Mouse (Mus musculus) left cerebral cortex, postnatal 14 days (tissue): Measurements from ENCODE around the gene Gab3. TPM values are rescaled to one million over a fixed set of nuclear protein-coding genes. Genes with fewer than 3 reads are reported as not detected.
"Not testable (repeated sequence)": the region's sequence is repeated elsewhere in the genome, so short reads cannot be mapped to it uniquely, and the experiment has no call there.

Experiments
- DNase-seq, 2 experiments: peaks; one replicate each; pipeline ENCODE4 v3.0.0; 2021 to 2022; ENCODE audit warnings: low spot score in 2 of 2, mixed read lengths in 1 of 2
- intact Hi-C: fragments of 180-260 bp; cut with DNase I; formaldehyde crosslinking; loops from one replicate; pipeline ENCODE4 v1.15.1; 2025
- total RNA-seq, 2 experiments: library from RNA; stranded (reverse); gene quantifications; 2 replicates each; pipeline ENCODE4 v1.2.3; 2021

The Gab3 gene
- total RNA-seq, 2 experiments from 2014 or later: 1.8 to 2.4 TPM

DNA sequence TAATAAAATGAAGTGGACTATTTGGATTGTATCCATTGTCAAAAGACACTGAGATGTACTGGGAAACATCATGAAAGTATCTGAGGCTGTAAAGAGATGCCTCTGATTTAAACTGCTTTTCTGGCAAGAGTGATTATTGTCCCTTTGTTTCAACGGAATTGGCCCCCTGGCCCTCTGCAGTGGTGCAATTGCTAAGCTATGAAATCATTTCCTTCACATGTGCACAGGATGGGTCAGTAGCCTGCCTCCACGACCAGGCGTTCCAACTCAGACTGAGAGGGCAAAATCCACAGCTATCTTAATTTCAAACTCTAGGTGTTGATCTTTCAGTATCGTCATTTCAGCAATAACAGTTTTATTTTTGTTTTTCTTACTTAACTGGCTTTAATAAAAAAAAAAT lies 40.7 kb downstream of the Gab3 start:
- intact Hi-C loops: no loop called here
- DNase-seq: no peak

DNA sequence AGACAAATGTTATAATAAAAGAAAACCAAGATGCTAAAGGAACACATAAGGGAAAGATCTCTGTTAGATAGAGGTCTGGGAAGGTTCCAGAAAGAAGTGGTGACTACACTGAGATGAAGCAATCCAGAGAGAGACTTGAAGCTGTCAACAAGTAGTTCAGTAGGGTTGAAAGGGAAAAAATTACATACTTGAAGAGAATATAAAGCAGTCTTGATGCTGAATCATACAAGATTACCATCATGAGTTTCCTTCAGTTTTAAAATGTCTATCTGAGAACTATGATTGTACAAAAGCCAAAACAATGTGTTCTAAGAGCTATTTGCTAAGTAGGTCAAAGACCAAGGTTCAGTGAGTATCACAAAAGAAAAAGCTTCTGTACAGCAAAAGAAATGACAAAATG lies 48.6 kb downstream of the Gab3 start:
- intact Hi-C loops: no loop called here
- DNase-seq: no peak

DNA sequence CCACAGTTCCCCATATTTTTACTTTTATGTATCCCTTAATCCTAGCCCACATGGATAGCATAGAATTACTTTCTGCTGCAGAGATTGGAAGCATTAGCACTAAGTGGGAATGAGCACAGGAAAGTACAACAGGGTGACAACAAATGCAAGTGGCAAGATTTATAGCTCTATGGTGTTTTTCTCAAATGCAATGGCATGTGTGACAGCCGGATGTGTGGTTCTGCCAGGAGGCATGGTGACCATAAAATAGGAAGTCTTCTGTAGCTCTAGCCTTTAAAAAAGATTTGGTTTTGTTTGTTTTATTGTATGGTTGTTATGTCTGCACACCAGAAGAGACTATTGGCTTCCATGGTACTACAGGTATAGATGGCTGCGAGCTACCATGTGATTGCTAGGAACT lies 50.1 kb downstream of the Gab3 start:
- no peak for DNase-seq
- intact Hi-C loops: no loop called here

DNA sequence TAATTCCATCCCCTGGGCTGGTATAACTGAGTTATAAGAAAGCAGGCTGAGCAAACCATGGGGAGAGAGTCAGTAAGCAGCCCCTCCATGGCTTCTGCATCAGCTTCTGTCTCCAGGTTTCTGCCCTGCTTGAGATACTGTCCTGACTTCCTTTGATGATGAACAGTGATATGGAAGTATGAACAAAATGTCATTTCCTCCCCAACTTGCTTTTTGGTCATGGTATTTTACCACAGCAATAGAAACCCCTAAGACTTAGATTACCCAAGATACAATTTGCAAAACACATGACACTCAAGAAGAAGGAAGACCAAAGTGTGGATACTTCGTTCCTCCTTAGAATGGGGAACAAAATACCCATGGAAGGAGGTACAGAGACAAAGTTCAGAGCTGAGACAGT lies 51.2 kb downstream of the Gab3 start:
- intact Hi-C loops, DNase-seq: not testable (repeated sequence)

DNA sequence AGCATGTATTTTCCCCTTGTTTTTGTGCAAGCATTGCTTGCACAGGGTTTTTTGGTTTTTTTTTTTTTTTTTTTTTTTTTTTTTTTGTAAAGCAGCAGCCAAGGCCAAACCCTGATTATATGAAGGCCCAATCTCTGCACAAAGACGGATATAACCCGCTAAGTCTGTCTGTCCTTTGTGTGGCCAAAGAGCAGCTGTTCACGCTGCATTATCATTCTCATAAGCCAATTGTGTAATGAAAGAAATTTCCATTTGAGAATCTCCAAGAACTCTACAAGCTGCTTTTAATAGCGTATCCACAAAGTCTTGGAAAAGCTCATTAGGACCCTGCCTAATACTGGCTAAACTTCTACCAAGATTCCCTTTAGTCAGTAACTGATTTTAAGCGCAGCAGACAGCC lies 101.5 kb downstream of the Gab3 start:
- intact Hi-C loops: no loop called here
- DNase-seq: no peak

DNA sequence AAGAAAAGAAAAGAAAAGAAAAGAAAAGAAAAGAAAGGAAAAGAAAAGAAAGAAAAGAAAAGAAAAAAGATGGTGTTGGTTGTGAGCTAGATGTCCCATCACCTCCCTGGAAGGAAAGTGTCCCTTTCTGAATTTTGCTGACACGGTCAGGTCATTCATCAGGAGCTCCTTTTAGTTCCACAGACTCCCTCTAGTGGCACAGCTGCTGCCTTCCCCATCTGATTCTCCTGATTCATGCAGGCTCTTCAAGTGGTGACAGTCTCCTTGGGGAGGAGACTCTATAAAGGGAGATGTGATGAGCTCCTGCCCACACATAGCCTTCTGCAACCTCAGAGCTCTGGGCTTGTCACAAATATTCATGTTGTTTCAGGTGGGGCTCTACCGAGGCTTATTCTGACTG lies 122.4 kb downstream of the Gab3 start:
- peak; percentile 49 to 69 for DNase-seq
- intact Hi-C loops: not testable (repeated sequence)

DNA sequence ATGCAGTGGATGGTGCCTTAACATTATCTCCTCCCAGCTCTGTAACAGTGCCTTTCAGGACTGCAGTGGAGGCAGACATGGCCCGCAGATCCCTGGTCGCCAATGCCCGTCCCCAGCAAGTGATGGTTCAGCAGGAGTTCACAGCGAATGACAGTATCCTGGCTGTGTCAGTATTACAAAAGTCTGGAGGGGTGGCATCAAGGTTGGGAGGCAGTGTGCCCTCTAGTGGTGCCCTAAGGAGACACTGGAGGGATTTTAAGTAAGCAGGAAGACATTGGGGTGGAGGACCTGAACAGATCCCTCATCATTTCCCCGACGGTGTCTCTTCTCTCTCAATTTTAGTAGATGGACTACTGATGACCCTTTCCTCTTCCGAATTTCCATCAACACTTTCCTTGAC lies 126.1 kb downstream of the Gab3 start:
- intact Hi-C loops, DNase-seq: not testable (repeated sequence)

Other genes starting within 250 kb of the Gab3 start
- gene Gm5936, start 248.3 kb downstream of the Gab3 start, total RNA-seq: under 1 TPM in 1 of 2 experiments, not detected in 1; 0.33 TPM
- gene Dkc1, start 10.4 kb upstream of the Gab3 start, total RNA-seq: 10 to 100 TPM; 23.4 to 24.9 TPM
- 10 to 100 TPM; 25.5 to 28.6 TPM for gene Mpp1, start 45.6 kb upstream of the Gab3 start, total RNA-seq
- gene Smim9, start 78.3 kb upstream of the Gab3 start, total RNA-seq: not detected